Mouse (Mus musculus): ENCODE measurements around the gene Iqgap1. TPM values are rescaled to one million over a fixed set of nuclear protein-coding genes. Genes with fewer than 3 reads are reported as not detected.

Gene Iqgap1
- polyA plus RNA-seq, 1 experiment, result 38.1 TPM

- 26% methylated on average over 1 of the region's 1 CpGs for WGBS
- Histone ChIP-seq H3K36me3 (ENCODE audit: control insufficient read depth, insufficient read depth, low read length) (no peaks in the 10 kb centered on the region), H3K27ac (ENCODE audit: insufficient read depth, low read depth, low read length) (no peak overlapping the region), H3K4me1 (ENCODE audit: control insufficient read depth, insufficient read depth, low read length) (no peaks in the 10 kb centered on the region), H3K27me3 (replicated peaks; ENCODE audit: control insufficient read depth, insufficient read depth, low read length) (no peaks in the 10 kb centered on the region), H3K4me3 (ENCODE audit: insufficient read depth, low read depth, low read length) (no peak overlapping the region)
- no peak for DNase-seq
- TF ChIP-seq CTCF (conservative IDR thresholded peaks at IDR 0.05; ENCODE audit: insufficient read depth, insufficient read length, low read depth, low read length) (no peak), POLR2A (IDR thresholded peaks at IDR 0.05; ENCODE audit: low read depth, low read length) (no peak)
Measured at GRCm38 (mm10) chr7:80696334-80696733, 129.4 kb downstream of the Iqgap1 start.

GRCm38 (mm10) chr7:80692472-80692871 is 133.3 kb downstream of the Iqgap1 start:
- Histone ChIP-seq H3K4me3 (ENCODE audit: insufficient read depth, low read depth, low read length) (no peak overlapping the region), H3K27me3 (replicated peaks; ENCODE audit: control insufficient read depth, insufficient read depth, low read length) (no peaks in the 10 kb centered on the region), H3K27ac (ENCODE audit: insufficient read depth, low read depth, low read length) (no peak overlapping the region), H3K4me1 (ENCODE audit: control insufficient read depth, insufficient read depth, low read length) (peaks cover 8% of the 10 kb centered on the region; the same call in 1 of the 2 replicates), H3K36me3 (ENCODE audit: control insufficient read depth, insufficient read depth, low read length) (no peaks in the 10 kb centered on the region)
- no peak for DNase-seq
- 94% methylated on average over 9 of the region's 9 CpGs for WGBS
- TF ChIP-seq CTCF (conservative IDR thresholded peaks at IDR 0.05; ENCODE audit: insufficient read depth, insufficient read length, low read depth, low read length), result no peak
- TF ChIP-seq POLR2A (IDR thresholded peaks at IDR 0.05; ENCODE audit: low read depth, low read length), result no peak

- TF ChIP-seq POLR2A (IDR thresholded peaks at IDR 0.05; ENCODE audit: low read depth, low read length), result no peak
- TF ChIP-seq CTCF (conservative IDR thresholded peaks at IDR 0.05; ENCODE audit: insufficient read depth, insufficient read length, low read depth, low read length), result no peak
- no peaks in the 10 kb centered on the region for H3K36me3 ChIP-seq (ENCODE audit: control insufficient read depth, insufficient read depth, low read length)
- no peaks in the 10 kb centered on the region for H3K27me3 ChIP-seq (replicated peaks; ENCODE audit: control insufficient read depth, insufficient read depth, low read length)
- DNase-seq, result no peak
- no peak overlapping the region for H3K27ac ChIP-seq (ENCODE audit: insufficient read depth, low read depth, low read length)
- no peak overlapping the region for H3K4me3 ChIP-seq (ENCODE audit: insufficient read depth, low read depth, low read length)
- H3K4me1 ChIP-seq (ENCODE audit: control insufficient read depth, insufficient read depth, low read length), result peaks cover 8% of the 10 kb centered on the region; the same call in 1 of the 2 replicates
- WGBS, result 83% methylated on average over 6 of the region's 6 CpGs
Measured at GRCm38 (mm10) chr7:80691131-80691530, 134.6 kb downstream of the Iqgap1 start.

GRCm38 (mm10) chr7:80689221-80689591 is 136.6 kb downstream of the Iqgap1 start:
- Histone ChIP-seq H3K4me1 (ENCODE audit: control insufficient read depth, insufficient read depth, low read length) (peaks cover 8% of the 10 kb centered on the region; the same call in 1 of the 2 replicates), H3K4me3 (ENCODE audit: insufficient read depth, low read depth, low read length) (peak overlapping the region; percentile 57), H3K27me3 (replicated peaks; ENCODE audit: control insufficient read depth, insufficient read depth, low read length) (no peaks in the 10 kb centered on the region), H3K27ac (ENCODE audit: insufficient read depth, low read depth, low read length) (peak overlapping the region; percentile 40), H3K36me3 (ENCODE audit: control insufficient read depth, insufficient read depth, low read length) (no peaks in the 10 kb centered on the region)
- 17% methylated on average over 10 of the region's 10 CpGs for WGBS
- no peak for TF ChIP-seq CTCF (conservative IDR thresholded peaks at IDR 0.05; ENCODE audit: insufficient read depth, insufficient read length, low read depth, low read length)
- TF ChIP-seq POLR2A (IDR thresholded peaks at IDR 0.05; ENCODE audit: low read depth, low read length), result no peak
- no peak for DNase-seq

- DNase-seq, result peak; percentile 78
- Histone ChIP-seq H3K4me1 (ENCODE audit: control insufficient read depth, insufficient read depth, low read length) (peaks cover 8% of the 10 kb centered on the region; the same call in 1 of the 2 replicates), H3K4me3 (ENCODE audit: insufficient read depth, low read depth, low read length) (peak within 1 kb of the TSS; percentile 80), H3K27ac (ENCODE audit: insufficient read depth, low read depth, low read length) (peak within 1 kb of the TSS; percentile 79), H3K27me3 (replicated peaks; ENCODE audit: control insufficient read depth, insufficient read depth, low read length) (no peaks in the 10 kb centered on the region), H3K36me3 (ENCODE audit: control insufficient read depth, insufficient read depth, low read length) (no peaks in the 10 kb centered on the region)
- WGBS, result under 1% methylated on average over 83 of the region's 83 CpGs
- TF ChIP-seq CTCF (conservative IDR thresholded peaks at IDR 0.05; ENCODE audit: insufficient read depth, insufficient read length, low read depth, low read length) (no peak), POLR2A (IDR thresholded peaks at IDR 0.05; ENCODE audit: low read depth, low read length) (peak; percentile 19)
Measured at GRCm38 (mm10) chr7:80688556-80689220, 137.1 kb downstream of the Iqgap1 start, which contains the start of gene Crtc3. Crtc3 (minus strand) TSS chr7:80688877.

- TF ChIP-seq POLR2A (IDR thresholded peaks at IDR 0.05; ENCODE audit: low read depth, low read length), result no peak
- peak; percentile 14; the same call in 1 of the 2 replicates for TF ChIP-seq CTCF (conservative IDR thresholded peaks at IDR 0.05; ENCODE audit: insufficient read depth, insufficient read length, low read depth, low read length)
- Histone ChIP-seq H3K27ac (ENCODE audit: insufficient read depth, low read depth, low read length) (peak overlapping the region; percentile 7), H3K27me3 (replicated peaks; ENCODE audit: control insufficient read depth, insufficient read depth, low read length) (no peaks in the 10 kb centered on the region), H3K4me1 (ENCODE audit: control insufficient read depth, insufficient read depth, low read length) (peaks cover 8% of the 10 kb centered on the region; the same call in 1 of the 2 replicates), H3K4me3 (ENCODE audit: insufficient read depth, low read depth, low read length) (peak overlapping the region; percentile 80), H3K36me3 (ENCODE audit: control insufficient read depth, insufficient read depth, low read length) (no peaks in the 10 kb centered on the region)
- peak; percentile 64 for DNase-seq
- WGBS, result 2% methylated on average over 68 of the region's 69 CpGs
Measured at GRCm38 (mm10) chr7:80687721-80688555, 137.8 kb downstream of the Iqgap1 start.

GRCm38 (mm10) chr7:80685639-80686038 is 140.1 kb downstream of the Iqgap1 start:
- Histone ChIP-seq H3K4me3 (ENCODE audit: insufficient read depth, low read depth, low read length) (no peak overlapping the region), H3K36me3 (ENCODE audit: control insufficient read depth, insufficient read depth, low read length) (no peaks in the 10 kb centered on the region), H3K27me3 (replicated peaks; ENCODE audit: control insufficient read depth, insufficient read depth, low read length) (no peaks in the 10 kb centered on the region), H3K4me1 (ENCODE audit: control insufficient read depth, insufficient read depth, low read length) (peaks cover 8% of the 10 kb centered on the region; the same call in 1 of the 2 replicates), H3K27ac (ENCODE audit: insufficient read depth, low read depth, low read length) (no peak overlapping the region)
- TF ChIP-seq CTCF (conservative IDR thresholded peaks at IDR 0.05; ENCODE audit: insufficient read depth, insufficient read length, low read depth, low read length) (no peak), POLR2A (IDR thresholded peaks at IDR 0.05; ENCODE audit: low read depth, low read length) (no peak)
- no peak for DNase-seq
- 76% methylated on average over 5 of the region's 5 CpGs for WGBS
